Mouse (Mus musculus) limb, embryonic 14.5 days (tissue): Measurements from ENCODE around the gene Susd4. TPM values are rescaled to one million over a fixed set of nuclear protein-coding genes. Genes with fewer than 3 reads are reported as not detected.

Source experiments
- ATAC-seq: fragments of 200-750 bp; cut with Nextera tagmentation; 2 replicates; pipeline ENCODE4 v1.8.0; 2017; ENCODE audit warnings: low read depth, moderate number of reproducible peaks, moderate TSS enrichment; ENCODE audit not compliant: low FRiP score
- DNase-seq: peaks from one replicate; pipeline ENCODE4 v3.0.0-alpha.2; 2015; ENCODE audit warnings: low spot score
- H3K27ac ChIP-seq: fragments of 300-500 bp; sonication (generic); replicated peaks from 2 replicates; pipeline ENCODE4 v1.5.1; 2014; ENCODE audit warnings: low read depth, mild to moderate bottlenecking, low read length, moderate library complexity, mixed read lengths
- H3K27me3 ChIP-seq: fragments of 300-500 bp; sonication (generic); 2 replicates; pipeline ENCODE4 v1.6.1; 2014; ENCODE audit warnings: low read length, mixed read lengths; ENCODE audit not compliant: control insufficient read depth, insufficient read depth
- H3K36me3 ChIP-seq: fragments of 300-500 bp; sonication (generic); 2 replicates; pipeline ENCODE4 v1.6.1; 2014; ENCODE audit warnings: mild to moderate bottlenecking, low read length, moderate library complexity, mixed read lengths; ENCODE audit not compliant: control insufficient read depth, insufficient read depth
- H3K4me1 ChIP-seq: fragments of 300-500 bp; sonication (generic); 2 replicates; pipeline ENCODE4 v1.6.1; 2014; ENCODE audit warnings: antibody characterized with exemption, low read length, mixed read lengths; ENCODE audit not compliant: control insufficient read depth, insufficient read depth
- H3K4me2 ChIP-seq: fragments of 300-500 bp; sonication (generic); replicated peaks from 2 replicates; pipeline ENCODE4 v1.6.1; 2014; ENCODE audit warnings: low read depth, mild to moderate bottlenecking, low read length, moderate library complexity; ENCODE audit not compliant: severe bottlenecking
- H3K4me3 ChIP-seq: fragments of 300-500 bp; sonication (generic); replicated peaks from 2 replicates; pipeline ENCODE4 v1.5.1; 2014; ENCODE audit warnings: low read length
- H3K9ac ChIP-seq: fragments of 300-500 bp; sonication (generic); 2 replicates; pipeline ENCODE4 v1.6.1; 2014; ENCODE audit warnings: mild to moderate bottlenecking, low read depth, low read length, moderate library complexity; ENCODE audit not compliant: severe bottlenecking
- H3K9me3 ChIP-seq: fragments of 300-500 bp; sonication (generic); 2 replicates; pipeline ENCODE4 v1.6.1; 2016; ENCODE audit warnings: low read length; ENCODE audit not compliant: control insufficient read depth
- POLR2A ChIP-seq: fragments of 200-500 bp; IDR thresholded peaks from 2 replicates; pipeline ENCODE4 v1.8.0; 2012; ENCODE audit warnings: inconsistent platforms, mild to moderate bottlenecking, moderate library complexity, borderline replicate concordance; ENCODE audit not compliant: insufficient read depth, insufficient read length; ENCODE audit errors: extremely low read depth
- WGBS: fragments of 180-500 bp; shearing (Covaris S2); extraction: QIAGEN DNeasy Blood & Tissue Kit; methylation state at CpG from one replicate; pipeline ENCODE4 v1.1.7; 2014; 5-methylcytosine and 5-hydroxymethylcytosine counted together
- polyA plus RNA-seq, 2 experiments: library from polyadenylated mRNA; depleted of rRNA in 1 of 2; stranded (reverse) in 1 of 2; unstranded in 1 of 2; fragments of >200 nt; fragmentation: Nextera tagmentation in 1 of 2; extraction: Ambion mirVana in 1 of 2; gene quantifications; 2 replicates each; pipeline versions ENCODE4 v1.2.1 to v1.2.3; 2012 to 2014

Susd4 gene
- polyA plus RNA-seq, 2 experiments = 14.0 to 17.7 TPM

DNA sequence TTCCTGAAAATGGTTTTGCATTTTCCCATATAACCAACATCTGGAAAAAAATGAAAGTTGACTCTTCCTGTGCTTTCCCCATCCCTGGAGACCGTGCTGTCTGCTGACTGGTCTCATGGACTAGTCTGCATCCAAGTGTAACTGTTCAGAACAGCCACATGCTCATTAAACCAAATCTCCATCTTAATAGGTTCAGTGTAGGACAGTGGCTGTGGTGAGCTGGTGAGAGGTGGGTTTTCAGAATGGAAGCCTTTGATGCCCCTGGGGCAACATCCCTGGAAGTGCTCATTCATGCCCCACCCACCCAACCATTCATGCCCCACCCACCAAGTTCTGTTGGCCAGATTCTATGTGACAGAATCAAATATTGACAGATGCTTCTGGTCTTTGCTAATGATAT is 86.4 kb downstream of the Susd4 start:
- Histone ChIP-seq H3K27ac (no peak overlapping the region), H3K4me1 (no peaks in the 10 kb centered on the region), H3K4me3 (no peak overlapping the region), H3K27me3 (no peaks in the 10 kb centered on the region), H3K9me3 (no peaks in the 10 kb centered on the region), H3K4me2 (no peak overlapping the region), H3K9ac (no peak overlapping the region), H3K36me3 (no peaks in the 10 kb centered on the region)
- DNase-seq (no peak), ATAC-seq (no peak)
- TF ChIP-seq POLR2A = no peak
- 57% methylated on average over 1 of the region's 1 CpGs for WGBS

DNA sequence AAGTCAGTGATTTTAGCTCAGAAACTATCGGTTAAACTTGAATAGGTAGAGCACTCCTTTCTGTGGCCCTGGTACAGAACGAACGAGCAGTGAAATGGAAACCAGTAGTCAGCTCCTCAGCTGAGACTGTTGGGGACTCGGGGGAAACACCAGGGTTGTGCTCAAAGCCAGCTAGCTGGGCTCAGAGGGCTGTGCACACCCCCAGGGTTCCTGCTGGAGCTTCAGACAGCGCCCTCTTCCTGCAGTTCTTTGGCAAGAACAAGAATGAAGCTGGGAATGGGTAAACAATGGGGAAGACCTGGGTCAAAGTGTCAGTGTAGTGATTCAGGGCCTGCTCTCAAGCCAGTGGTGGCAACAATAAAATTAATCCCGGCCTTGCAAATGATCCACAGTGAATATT is 88.5 kb downstream of the Susd4 start:
- WGBS = 53% methylated on average over 6 of the region's 6 CpGs
- H3K27me3 ChIP-seq = no peaks in the 10 kb centered on the region
- H3K27ac ChIP-seq = no peak overlapping the region
- DNase-seq = no peak
- no peak overlapping the region for H3K9ac ChIP-seq
- ATAC-seq = no peak
- H3K9me3 ChIP-seq = no peaks in the 10 kb centered on the region
- H3K4me1 ChIP-seq = no peaks in the 10 kb centered on the region
- H3K36me3 ChIP-seq = no peaks in the 10 kb centered on the region
- no peak for TF ChIP-seq POLR2A
- no peak overlapping the region for H3K4me3 ChIP-seq
- H3K4me2 ChIP-seq = no peak overlapping the region

DNA sequence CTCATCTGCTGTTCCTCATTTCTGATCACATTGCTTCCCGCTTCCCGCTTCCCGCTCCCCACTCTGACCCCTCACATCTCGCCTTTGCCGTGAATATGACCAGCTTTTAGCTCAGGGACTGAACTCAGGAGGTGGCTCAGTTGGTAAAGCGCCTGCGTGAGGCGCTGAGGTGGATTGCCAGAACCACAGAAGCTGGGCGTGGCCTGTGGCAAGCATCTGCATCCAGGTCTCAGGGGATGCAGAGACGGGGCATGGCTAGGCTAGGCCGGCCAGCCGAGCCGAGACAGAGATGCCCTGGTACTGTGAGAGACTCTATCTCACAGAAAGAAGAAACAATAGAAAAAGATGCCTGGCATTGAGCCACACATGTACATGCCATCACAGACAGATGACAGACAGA is 93.0 kb downstream of the Susd4 start:
- Histone ChIP-seq H3K27me3 (no peaks in the 10 kb centered on the region), H3K27ac (no peak overlapping the region), H3K36me3 (no peaks in the 10 kb centered on the region), H3K4me3 (no peak overlapping the region), H3K4me2 (no peak overlapping the region), H3K9ac (no peak overlapping the region), H3K4me1 (0 out of 2 replicates have a peak, but pooled peaks cover 6% of the 10 kb centered on the region), H3K9me3 (no peaks in the 10 kb centered on the region)
- no peak for TF ChIP-seq POLR2A
- no peak for DNase-seq
- no peak for ATAC-seq
- 74% methylated on average over 13 of the region's 13 CpGs for WGBS

DNA sequence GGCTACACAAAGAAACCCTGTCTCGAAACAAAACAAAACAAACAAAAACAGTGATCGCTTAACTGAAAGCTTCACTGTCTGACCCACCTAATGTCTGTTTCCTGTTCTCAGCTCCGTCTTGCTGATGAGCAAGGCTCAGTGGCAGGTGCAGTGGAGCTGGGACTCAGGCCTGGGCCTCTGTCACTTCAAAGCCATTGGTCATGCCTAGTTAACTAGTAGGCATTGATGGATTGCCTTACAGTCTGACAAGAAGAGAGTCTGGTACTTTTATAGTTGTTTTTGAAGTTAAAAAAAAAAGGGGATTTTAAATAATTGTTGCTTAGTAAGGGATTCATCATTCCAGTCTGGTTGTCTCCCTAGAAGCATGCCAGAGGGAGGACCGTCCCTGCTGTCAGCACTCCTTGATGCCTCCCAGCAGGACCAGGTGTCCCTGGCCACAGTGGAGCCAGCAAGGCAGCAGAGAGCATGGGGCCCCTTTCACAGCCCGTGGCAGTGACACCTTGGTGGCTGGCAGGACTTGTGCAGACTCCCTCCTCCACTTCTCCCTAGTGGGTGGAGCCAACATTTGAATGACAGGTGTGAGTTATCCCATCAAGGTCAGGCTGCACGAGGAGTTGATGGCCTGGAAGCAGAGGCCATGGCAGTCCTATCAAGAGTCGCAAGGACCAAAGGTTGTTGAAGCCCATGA is 98.2 kb downstream of the Susd4 start:
- Histone ChIP-seq H3K36me3 (no peaks in the 10 kb centered on the region), H3K9me3 (no peaks in the 10 kb centered on the region), H3K9ac (no peak overlapping the region), H3K4me1 (0 out of 2 replicates have a peak, but pooled peaks cover 6% of the 10 kb centered on the region), H3K27ac (no peak overlapping the region), H3K27me3 (no peaks in the 10 kb centered on the region), H3K4me2 (no peak overlapping the region), H3K4me3 (no peak overlapping the region)
- no peak for DNase-seq
- WGBS = 37% methylated on average over 7 of the region's 7 CpGs
- no peak for TF ChIP-seq POLR2A
- ATAC-seq = no peak

DNA sequence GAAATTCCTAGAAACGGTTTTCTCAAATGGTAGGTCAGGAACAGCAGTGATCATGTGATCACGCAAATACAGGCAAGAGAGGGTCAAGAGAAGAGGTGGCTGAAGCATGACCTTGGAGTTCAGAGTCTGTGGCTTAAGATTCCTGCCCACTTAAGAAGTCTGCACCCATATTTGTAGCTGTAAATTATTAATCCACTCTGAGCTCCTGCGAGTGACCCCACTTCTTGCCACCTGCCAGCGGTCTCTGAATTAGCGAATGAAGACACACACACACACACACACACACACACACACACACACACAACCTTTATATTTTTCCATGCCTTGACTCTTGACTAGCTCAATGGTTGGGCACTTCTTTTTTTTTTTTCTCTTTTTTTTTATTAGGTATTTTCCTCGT is 99.7 kb downstream of the Susd4 start:
- Histone ChIP-seq H3K9ac (no peak overlapping the region), H3K4me2 (no peak overlapping the region), H3K9me3 (no peaks in the 10 kb centered on the region), H3K4me3 (no peak overlapping the region), H3K27ac (no peak overlapping the region), H3K36me3 (no peaks in the 10 kb centered on the region), H3K27me3 (no peaks in the 10 kb centered on the region), H3K4me1 (0 out of 2 replicates have a peak, but pooled peaks cover 6% of the 10 kb centered on the region)
- 84% methylated on average over 6 of the region's 6 CpGs for WGBS
- ATAC-seq = no peak
- DNase-seq = no peak
- TF ChIP-seq POLR2A = no peak
